Mouse (Mus musculus): Measurements from ENCODE around the gene Ap2b1.

DNA sequence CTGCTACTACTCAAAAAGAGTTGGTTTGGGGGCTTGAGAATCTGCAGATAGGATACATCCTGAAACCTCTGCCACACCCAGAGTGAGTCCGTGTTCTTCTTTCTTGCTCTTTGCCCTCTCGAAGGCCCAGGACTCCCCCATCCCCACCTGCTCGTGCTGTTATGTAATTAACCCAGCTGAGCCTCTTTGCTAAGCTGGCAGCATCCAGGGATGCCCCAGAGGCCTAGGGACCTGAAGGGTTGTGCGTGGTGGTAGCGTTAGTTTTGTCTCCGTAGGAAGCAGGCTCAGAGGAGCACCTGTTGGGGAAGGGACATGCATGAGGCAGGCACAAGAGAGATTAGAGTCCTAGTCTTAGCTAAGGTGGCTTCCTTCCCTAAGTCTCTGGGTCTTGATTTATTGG, 111.7 kb downstream of the Ap2b1 start:
- TF ChIP-seq POLR2A (IDR thresholded peaks at IDR 0.05; ENCODE audit: insufficient read length, low read depth) (no peak), SRF (IDR thresholded peaks at IDR 0.05; ENCODE audit: control insufficient read depth, insufficient read length, low read depth) (no peak), MYOG (IDR thresholded peaks at IDR 0.05; ENCODE audit: control insufficient read depth in 1 of 3, insufficient read depth in 1 of 3, insufficient read length in 2 of 3, low read depth in 2 of 3) (no peak), MYOD1 (IDR thresholded peaks at IDR 0.05; ENCODE audit: control insufficient read depth in 1 of 3, insufficient read length in 2 of 3, low read depth in 2 of 3) (no peak), E2F4 (IDR thresholded peaks at IDR 0.05; ENCODE audit: insufficient read depth) (no peak), TCF3 (IDR thresholded peaks at IDR 0.05; ENCODE audit: insufficient read length, low read depth) (no peak)
